Mouse (Mus musculus): ENCODE measurements at regions not wholly inside any gene's neighbourhood (a gene's known extent, or its start where the extent isn't known, plus 50 kb on each side); places are given as distances from the start of the nearest gene placed in this dataset.
A peak's percentile ranks its signal among the peaks of the same experiment; 100 is the strongest.

GRCm38 (mm10) chrX:98375437-98375836 lies 226.9 kb downstream of the Ar start:
- DNase-seq (ENCODE audit: low spot score), result peak; percentile 29

DNA sequence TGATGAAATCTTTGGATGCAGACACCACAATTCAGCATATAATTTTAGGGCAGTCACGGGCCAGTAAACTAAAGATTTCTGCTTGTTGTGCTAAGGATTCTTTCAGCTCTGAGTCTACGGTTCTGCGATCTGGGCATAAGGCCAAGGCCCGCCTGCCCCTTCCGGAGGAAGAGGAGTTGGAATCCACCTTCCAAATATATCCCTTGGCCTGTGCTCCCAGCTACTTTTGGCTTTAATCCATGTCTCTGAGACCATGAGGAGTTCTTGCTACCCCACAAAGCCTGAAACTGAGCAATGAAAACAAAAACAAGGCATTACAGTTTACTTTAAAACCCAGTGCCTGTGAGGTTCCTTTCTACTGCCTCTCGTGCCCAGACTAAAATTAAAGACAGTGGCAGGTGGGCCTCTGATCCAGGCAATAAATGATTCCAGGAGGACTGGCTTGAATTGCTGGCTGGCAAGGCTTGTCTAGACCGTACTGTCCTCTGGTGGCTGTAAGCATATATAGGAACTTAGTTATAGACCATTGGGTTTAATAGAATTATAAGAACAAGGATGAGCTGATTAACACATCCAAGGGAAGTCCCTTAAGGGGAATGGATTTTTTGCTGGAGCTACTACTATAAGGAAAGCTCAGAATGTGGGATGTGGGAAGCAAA lies 231.8 kb downstream of the Ar start:
- peak; percentile 28 for DNase-seq (ENCODE audit: low spot score)

DNA sequence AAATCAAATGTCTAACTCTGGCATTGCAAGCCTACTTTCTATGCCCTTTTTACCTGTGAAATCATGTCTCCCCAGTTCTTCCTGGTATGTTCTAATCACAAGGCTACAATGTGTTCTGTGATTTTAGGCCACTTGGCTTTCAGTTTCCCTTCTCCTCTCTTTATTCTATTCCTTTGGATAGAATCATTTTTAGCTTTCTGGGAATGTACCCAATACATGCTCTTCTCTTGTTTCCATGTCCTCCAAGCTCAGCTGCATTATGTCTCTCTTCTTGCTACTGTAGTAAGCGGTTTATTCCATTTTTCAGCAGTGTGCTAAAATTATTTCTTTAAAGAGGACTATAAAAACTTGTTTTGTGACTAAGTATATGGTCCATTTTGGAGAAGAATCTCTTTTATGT lies 235.4 kb downstream of the Ar start:
- DNase-seq (ENCODE audit: low spot score), result no peak

DNA sequence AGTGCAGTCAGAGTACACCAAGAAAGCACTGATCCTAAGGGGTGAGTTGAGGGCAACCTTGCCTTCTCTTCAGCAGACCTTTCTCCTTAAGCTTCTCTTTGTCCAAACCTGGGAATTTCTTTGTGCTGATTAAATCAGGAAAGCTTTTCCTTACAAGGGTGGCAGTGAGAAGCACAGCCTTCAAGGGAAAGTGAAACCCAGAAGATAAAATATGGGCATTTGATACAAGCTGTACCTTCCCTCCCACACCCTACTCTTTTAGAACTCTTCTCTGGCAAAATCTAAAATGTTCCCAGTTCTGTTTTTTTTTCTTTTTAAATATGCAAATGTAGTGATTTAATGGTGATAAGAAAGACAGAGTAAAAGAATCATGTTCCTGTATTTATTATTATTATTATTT lies 243.8 kb downstream of the Ar start:
- no peak for DNase-seq (ENCODE audit: low spot score)

DNA sequence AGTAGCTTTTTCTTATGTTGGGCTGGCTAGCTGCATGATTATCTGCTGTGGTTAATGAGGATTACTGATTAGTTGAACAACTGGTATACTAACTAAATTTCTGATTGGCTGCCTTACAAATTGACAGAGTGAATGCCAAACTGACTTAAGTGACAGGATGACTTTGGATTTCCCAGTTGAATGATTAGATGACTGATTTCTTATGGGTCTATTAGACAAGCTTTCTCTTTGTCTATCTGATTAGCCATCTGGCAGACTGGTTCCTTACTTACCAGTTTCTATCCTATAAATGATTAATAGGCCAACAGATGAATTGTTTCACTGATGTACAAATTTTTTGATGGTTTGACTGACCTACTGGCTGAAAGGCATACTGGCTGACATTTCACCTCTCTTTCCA lies 260.5 kb downstream of the Ar start:
- no peak for DNase-seq (ENCODE audit: low spot score)

- no peak for DNase-seq (ENCODE audit: low spot score)
Measured at GRCm38 (mm10) chrX:98419437-98419836, 270.9 kb downstream of the Ar start.

DNA sequence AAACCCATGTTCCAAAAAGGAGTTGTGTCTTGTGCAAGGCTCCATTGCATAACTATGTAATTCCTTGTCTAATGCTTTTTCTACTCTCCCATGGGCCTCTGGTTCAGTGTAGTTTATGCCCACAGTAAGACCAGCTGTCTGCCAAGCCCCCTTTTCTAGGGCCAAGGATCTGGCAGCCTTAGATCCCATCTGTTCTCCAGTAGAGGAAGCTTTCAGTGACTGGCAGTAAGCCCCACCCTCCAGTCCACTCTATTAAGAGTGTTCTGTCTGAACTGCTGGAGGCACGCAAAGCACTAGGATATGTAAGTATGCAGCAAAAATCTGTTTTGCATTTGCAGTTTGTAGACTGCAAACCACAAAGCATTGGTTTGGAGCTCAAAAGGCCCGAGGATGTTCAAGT lies 303.5 kb downstream of the Ar start:
- DNase-seq (ENCODE audit: low spot score), result no peak

DNA sequence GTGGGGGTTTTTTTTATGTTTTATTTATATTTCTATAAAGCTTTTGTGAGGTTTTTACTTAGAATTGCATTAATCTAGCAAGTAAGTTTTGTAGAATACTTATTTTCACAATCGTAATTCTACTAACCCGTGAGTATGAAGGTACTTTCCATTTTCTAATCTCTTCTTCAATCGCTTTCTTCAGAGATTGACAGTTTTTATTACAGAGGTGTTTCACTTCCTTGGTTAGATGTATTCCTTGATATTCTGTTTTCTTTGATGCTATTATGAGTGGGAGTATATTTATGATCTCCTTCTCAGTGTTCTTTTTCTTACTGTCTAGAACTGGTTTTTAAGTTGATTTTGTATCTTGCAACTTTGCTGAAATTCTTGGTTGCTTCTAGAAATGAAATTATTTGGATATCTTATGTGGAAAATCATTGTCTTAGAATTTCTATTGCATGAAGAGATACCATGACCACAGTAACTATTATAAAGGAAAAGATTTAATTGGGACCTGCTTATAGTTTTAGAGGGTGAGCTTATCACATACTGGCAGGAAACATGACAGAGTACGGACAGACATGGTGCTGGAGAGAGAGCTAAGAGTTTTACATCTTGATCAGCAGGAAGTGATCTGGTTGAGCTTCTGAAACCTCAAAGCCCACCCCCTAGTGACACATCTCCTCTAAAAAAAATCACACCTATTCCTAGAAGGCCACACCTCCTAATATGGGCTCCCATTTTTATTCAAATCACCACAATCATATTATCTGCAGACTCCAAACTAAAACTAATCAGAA lies 328.1 kb downstream of the Ar start:
- no peak for DNase-seq (ENCODE audit: low spot score)

Data from ovary, adult 18-20 months (tissue).